ENCODE assay signal across 20 mouse cellular contexts in the genomic region with DNA sequence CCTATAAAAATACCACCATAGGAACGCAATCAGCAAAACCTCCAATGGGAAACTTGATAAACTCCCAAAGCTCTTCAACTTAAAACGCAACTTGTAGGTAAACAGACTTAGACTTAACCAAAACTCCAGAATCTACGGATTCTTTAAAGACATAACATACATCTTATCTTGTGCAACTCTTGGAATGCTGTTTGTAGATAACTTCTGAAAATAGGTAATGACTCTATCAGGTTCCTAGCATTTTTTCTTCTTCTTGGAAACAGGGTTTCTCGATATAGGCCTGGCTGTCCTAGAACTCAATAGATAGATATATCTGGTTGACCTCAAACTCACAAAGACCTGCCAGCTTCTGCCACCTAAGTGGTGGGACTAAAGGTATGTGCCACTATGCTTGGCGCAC. TPM values are rescaled to one million over a fixed set of nuclear protein-coding genes. Genes with fewer than 3 reads are reported as not detected.
DNase-seq lines count a peak whose midpoint lies in the region; ATAC-seq and TF ChIP-seq lines count a peak whose summit lies in the region.
"Had no signal": no experiment of that assay in that cellular context is flagged by ENCODE, and none has a peak within 500 bp of the region (broad histone marks: within the 10 kb centered on the region; RNA-seq: fewer than 3 reads in every experiment).

No protein-coding gene starts in this region.

- no peaks in the 10 kb centered on the region for H3K9me3 ChIP-seq in G1E (replicated peaks)

- H3K4me3 ChIP-seq in G1E (ENCODE audit: low read depth, low read length): no peak overlapping the region

- H3K27me3 ChIP-seq in G1E (ENCODE audit: insufficient read depth, low read length): no peaks in the 10 kb centered on the region
- H3K27me3 ChIP-seq: CH12.LX, Patski had no signal

- no peak for DNase-seq in G1E (ENCODE audit: low spot score)
- no peak for DNase-seq in adrenal gland, postnatal 4 days (ENCODE audit: low spot score in 2 of 2)
- DNase-seq: adrenal gland, adult 2 months; adrenal gland, adult 8-10 months; adrenal gland, postnatal 10 days; adrenal gland, postnatal 14 days; adrenal gland, postnatal 25 days; adrenal gland, postnatal 36 days; B cell, adult 2 months; cerebellum, adult 11 months; cerebellum, adult 11-12 months; cerebellum, adult 18-20 months; cerebellum, adult 2 months; cerebellum, adult 8-10 months; cerebellum, adult 9-10 months had no signal

- peaks cover 38% of the 10 kb centered on the region for H3K4me1 ChIP-seq in G1E (ENCODE audit: insufficient read depth, low read depth, low read length)

- ATAC-seq in G1E (ENCODE audit: extremely low read depth, insufficient number of reproducible peaks, low FRiP score, poor library complexity, severe bottlenecking): peak; percentile 63
- ATAC-seq: activated CD4-positive, CD25-positive, alpha-beta regulatory T cell, adult 4 months; CD4-positive, CD25-positive, alpha-beta regulatory T cell, adult 4 months; Patski had no signal

- TF ChIP-seq CTCF in G1E (IDR thresholded peaks at IDR 0.05; ENCODE audit: low read depth, low read length): no peak

- peaks cover 50% of the 10 kb centered on the region for H3K36me3 ChIP-seq in G1E (replicated peaks)

RNA-seq across cellular contexts. Expression of a gene that starts 28.0 kb away (rescaled TPM):
- total RNA-seq in G1E (2014; fragmentation: Nextera tagmentation) (not detected in 2 replicates), G1E (2017) (not detected in 2 replicates)
- polyA plus RNA-seq in G1E (2012): not detected in 2 replicates
- under 1 TPM; 0.79 to 0.87 TPM for total RNA-seq in adrenal gland, postnatal 4 days (2021)
- total RNA-seq: CH12.LX, MEL had no signal
